ENCODE assay signal across 9 mouse cellular contexts in genomic region chr12:24600806-24601205, GRCm38 (mm10). TPM values are rescaled to one million over a fixed set of nuclear protein-coding genes. Genes with fewer than 3 reads are reported as not detected.
DNase-seq lines count a peak whose midpoint lies in the region; ATAC-seq and TF ChIP-seq lines count a peak whose summit lies in the region.
"Had no signal": no experiment of that assay in that cellular context is flagged by ENCODE, and none has a peak within 500 bp of the region (broad histone marks: within the 10 kb centered on the region; RNA-seq: fewer than 3 reads in every experiment).

No protein-coding gene starts in this region.

- H3K9me3 ChIP-seq in forebrain, embryonic 13.5 days (replicated peaks) = no peaks in the 10 kb centered on the region
- no peaks in the 10 kb centered on the region for H3K9me3 ChIP-seq in heart, postnatal 0 days (replicated peaks; ENCODE audit: control insufficient read depth, low read length)
- no peaks in the 10 kb centered on the region for H3K9me3 ChIP-seq in liver, embryonic 13.5 days (replicated peaks)
- H3K9me3 ChIP-seq in neural tube, embryonic 11.5 days (ENCODE audit: control insufficient read depth, low read length) = no peaks in the 10 kb centered on the region
- no peaks in the 10 kb centered on the region for H3K9me3 ChIP-seq in stomach, embryonic 15.5 days
- H3K9me3 ChIP-seq: megakaryocyte, embryonic 14.5 days had no signal

- ATAC-seq in cerebellum, adult (ENCODE audit: insufficient number of reproducible peaks, low FRiP score, low TSS enrichment) = peak; percentile 80
- peak; percentile 88 for ATAC-seq in forebrain, embryonic 13.5 days
- ATAC-seq in heart, postnatal 0 days (ENCODE audit: insufficient read depth, low read depth) = peak; percentile 82
- peak; percentile 83 for ATAC-seq in liver, embryonic 13.5 days (ENCODE audit: low read depth)
- ATAC-seq in neural tube, embryonic 11.5 days (ENCODE audit: insufficient read depth, low FRiP score, low TSS enrichment) = peak; percentile 82
- ATAC-seq in stomach, embryonic 15.5 days (ENCODE audit: insufficient read depth, low FRiP score, low read depth) = peak; percentile 70

- no peak overlapping the region for H3K4me2 ChIP-seq in forebrain, embryonic 13.5 days
- H3K4me2 ChIP-seq in heart, postnatal 0 days (ENCODE audit: low read depth, low read length) = no peak overlapping the region
- no peak overlapping the region for H3K4me2 ChIP-seq in liver, embryonic 13.5 days
- H3K4me2 ChIP-seq in neural tube, embryonic 11.5 days (ENCODE audit: low read depth) = no peak overlapping the region
- H3K4me2 ChIP-seq in stomach, embryonic 15.5 days = no peak overlapping the region

- H3K27ac ChIP-seq in forebrain, embryonic 13.5 days = no peak overlapping the region
- no peak overlapping the region for H3K27ac ChIP-seq in heart, postnatal 0 days (ENCODE audit: low read depth)
- no peak overlapping the region for H3K27ac ChIP-seq in liver, embryonic 13.5 days
- no peak overlapping the region for H3K27ac ChIP-seq in neural tube, embryonic 11.5 days (ENCODE audit: low read depth, low read length)
- H3K27ac ChIP-seq in stomach, embryonic 15.5 days = no peak overlapping the region

- no peak overlapping the region for H3K9ac ChIP-seq in forebrain, embryonic 13.5 days
- H3K9ac ChIP-seq in heart, postnatal 0 days (replicated peaks; ENCODE audit: low read depth, low read length) = no peak overlapping the region
- no peak overlapping the region for H3K9ac ChIP-seq in liver, embryonic 13.5 days
- H3K9ac ChIP-seq in neural tube, embryonic 11.5 days (ENCODE audit: low read length) = no peak overlapping the region
- no peak overlapping the region for H3K9ac ChIP-seq in stomach, embryonic 15.5 days

- no peaks in the 10 kb centered on the region for H3K27me3 ChIP-seq in forebrain, embryonic 13.5 days
- H3K27me3 ChIP-seq in heart, postnatal 0 days (ENCODE audit: control insufficient read depth, insufficient read depth, low read length) = no peaks in the 10 kb centered on the region
- 0 out of 2 replicates have a peak, but pooled peaks cover 3% of the 10 kb centered on the region for H3K27me3 ChIP-seq in liver, embryonic 13.5 days
- no peaks in the 10 kb centered on the region for H3K27me3 ChIP-seq in neural tube, embryonic 11.5 days (ENCODE audit: control insufficient read depth, insufficient read depth, low read length)
- no peaks in the 10 kb centered on the region for H3K27me3 ChIP-seq in stomach, embryonic 15.5 days (replicated peaks)

- H3K4me1 ChIP-seq in forebrain, embryonic 13.5 days = 0 out of 2 replicates have a peak, but pooled peaks cover 3% of the 10 kb centered on the region
- no peaks in the 10 kb centered on the region for H3K4me1 ChIP-seq in heart, postnatal 0 days (ENCODE audit: control insufficient read depth, insufficient read depth)
- H3K4me1 ChIP-seq in liver, embryonic 13.5 days (replicated peaks) = no peaks in the 10 kb centered on the region
- H3K4me1 ChIP-seq in neural tube, embryonic 11.5 days (ENCODE audit: control insufficient read depth, insufficient read depth, low read length) = no peaks in the 10 kb centered on the region
- no peaks in the 10 kb centered on the region for H3K4me1 ChIP-seq in stomach, embryonic 15.5 days

- no peaks in the 10 kb centered on the region for H3K36me3 ChIP-seq in forebrain, embryonic 13.5 days (ENCODE audit: poor library complexity, severe bottlenecking)
- H3K36me3 ChIP-seq in heart, postnatal 0 days (replicated peaks; ENCODE audit: control insufficient read depth, insufficient read depth, low read length) = no peaks in the 10 kb centered on the region
- H3K36me3 ChIP-seq in liver, embryonic 13.5 days = no peaks in the 10 kb centered on the region
- H3K36me3 ChIP-seq in neural tube, embryonic 11.5 days (ENCODE audit: control insufficient read depth, insufficient read depth, low read length) = no peaks in the 10 kb centered on the region
- H3K36me3 ChIP-seq in stomach, embryonic 15.5 days = no peaks in the 10 kb centered on the region

- H3K4me3 ChIP-seq in forebrain, embryonic 13.5 days = no peak overlapping the region
- H3K4me3 ChIP-seq in heart, postnatal 0 days (ENCODE audit: low read depth, low read length) = no peak overlapping the region
- H3K4me3 ChIP-seq in liver, embryonic 13.5 days (replicated peaks) = no peak overlapping the region
- H3K4me3 ChIP-seq in neural tube, embryonic 11.5 days (ENCODE audit: low read depth, low read length) = no peak overlapping the region
- H3K4me3 ChIP-seq in stomach, embryonic 15.5 days (replicated peaks) = no peak overlapping the region
- H3K4me3 ChIP-seq: megakaryocyte, embryonic 14.5 days had no signal

- TF ChIP-seq EP300 in heart, postnatal 0 days (IDR thresholded peaks at IDR 0.05; ENCODE audit: low read depth) = no peak

- 3% methylated on average over 9 of the region's 9 CpGs for WGBS in forebrain, embryonic 13.5 days
- 5% methylated on average over 9 of the region's 9 CpGs for WGBS in heart, postnatal 0 days
- 4% methylated on average over 9 of the region's 9 CpGs for WGBS in liver, embryonic 13.5 days (ENCODE audit: insufficient replicate concordance)
- 6% methylated on average over 9 of the region's 9 CpGs for WGBS in neural tube, embryonic 11.5 days
- WGBS in stomach, embryonic 15.5 days = 10% methylated on average over 9 of the region's 9 CpGs

- peak; percentile 91 for TF ChIP-seq CTCF in heart, postnatal 0 days (IDR thresholded peaks at IDR 0.05; ENCODE audit: low read depth)

- peak; percentile 83 for DNase-seq in ES-CJ7 (ENCODE audit: low read depth, low spot score)
- peak; percentile 73 for DNase-seq in heart, postnatal 0 days (ENCODE audit: low spot score)
- peak; percentile 70 to 81 for DNase-seq in kidney, postnatal 25 days
- DNase-seq in liver, embryonic 13.5 days = peak; percentile 57
- DNase-seq in neural tube, embryonic 11.5 days (ENCODE audit: low spot score) = peak; percentile 72

RNA-seq across cellular contexts. Expression of gene Grhl1, which starts 28.7 kb away (rescaled TPM):
- polyA plus RNA-seq in forebrain, embryonic 13.5 days (2015; fragmentation: Nextera tagmentation; extraction: Ambion mirVana) = 0.54 and 0.84 TPM in 2 replicates
- total RNA-seq in heart, postnatal 0 days (2014; rRNA removed; ENCODE audit: low replicate concordance) = 0.73 and 0.88 TPM in 2 replicates
- 0.40 and 0.55 TPM in 2 replicates for polyA plus RNA-seq in heart, postnatal 0 days (2015; fragmentation: Nextera tagmentation; extraction: Ambion mirVana)
- 0.54 and 0.60 TPM in 2 replicates for polyA plus RNA-seq in liver, embryonic 13.5 days (2015; fragmentation: Nextera tagmentation; extraction: Ambion mirVana)
- 0.51 and 0.61 TPM in 2 replicates for polyA plus RNA-seq in neural tube, embryonic 11.5 days (2014; fragmentation: Nextera tagmentation; extraction: Ambion mirVana)
- polyA plus RNA-seq in stomach, embryonic 15.5 days (2015; fragmentation: Nextera tagmentation; extraction: Ambion mirVana) = 5.7 and 7.5 TPM in 2 replicates

RNA-seq across cellular contexts. Expression of gene Klf11, which starts 50.3 kb away (rescaled TPM):
- polyA plus RNA-seq in forebrain, embryonic 13.5 days (2015; fragmentation: Nextera tagmentation; extraction: Ambion mirVana) = 11.2 and 13.1 TPM in 2 replicates
- 37.4 and 45.5 TPM in 2 replicates for total RNA-seq in heart, postnatal 0 days (2014; rRNA removed; ENCODE audit: low replicate concordance)
- 16.5 and 25.4 TPM in 2 replicates for polyA plus RNA-seq in heart, postnatal 0 days (2015; fragmentation: Nextera tagmentation; extraction: Ambion mirVana)
- polyA plus RNA-seq in liver, embryonic 13.5 days (2015; fragmentation: Nextera tagmentation; extraction: Ambion mirVana) = 7.0 and 9.2 TPM in 2 replicates
- 14.5 and 16.0 TPM in 2 replicates for polyA plus RNA-seq in neural tube, embryonic 11.5 days (2014; fragmentation: Nextera tagmentation; extraction: Ambion mirVana)
- 11.2 and 12.0 TPM in 2 replicates for polyA plus RNA-seq in stomach, embryonic 15.5 days (2015; fragmentation: Nextera tagmentation; extraction: Ambion mirVana)
